Mouse (Mus musculus) natural killer cell, adult 2 months (primary cell): ENCODE results near the gene Paxx.
"Not testable (repeated sequence)": the region's sequence is repeated elsewhere in the genome, so short reads cannot be mapped to it uniquely, and the experiment has no call there.

Experiments used
- DNase-seq, 2 experiments: peaks; one replicate each; pipeline ENCODE4 v3.0.0; 2022; ENCODE audit warnings: low spot score in 2 of 2

The Paxx gene

DNA sequence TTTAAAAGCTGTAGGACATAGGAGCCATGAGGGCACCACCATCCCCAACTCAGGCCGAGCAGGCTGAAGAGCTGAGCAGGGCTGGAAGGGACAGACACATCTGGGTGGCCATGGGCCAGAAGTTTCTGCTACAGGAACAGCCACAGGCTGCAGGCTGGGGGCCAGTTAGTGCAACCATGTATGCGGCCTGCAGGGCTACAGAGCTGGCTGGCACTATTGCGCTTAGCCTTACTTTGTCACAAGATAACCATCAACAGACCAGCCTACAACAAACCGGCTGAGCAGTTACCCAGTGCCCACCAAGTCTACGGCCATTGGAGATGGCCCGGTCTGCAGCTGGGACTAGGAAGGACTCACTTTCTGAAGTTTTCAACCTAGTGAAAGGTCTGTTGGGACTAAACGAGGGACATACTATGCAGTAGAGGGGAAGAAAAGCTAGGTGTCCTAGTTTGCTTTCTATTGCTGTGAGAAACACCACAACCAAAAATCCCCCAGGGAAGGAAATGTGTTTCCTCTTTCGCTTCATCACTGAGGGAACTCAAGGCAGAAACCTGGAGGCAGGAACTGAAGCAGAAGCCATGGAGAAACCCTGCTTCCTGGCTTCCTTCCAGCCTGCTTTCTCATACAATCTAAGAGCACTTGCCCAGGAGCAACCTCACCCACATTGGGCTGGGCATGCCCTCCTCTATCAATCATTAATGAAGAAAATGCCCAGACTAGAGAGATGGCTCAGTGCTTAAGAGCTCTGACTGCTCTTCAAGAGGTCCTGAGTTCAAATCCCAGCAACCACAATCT lies 9.8 kb downstream of the Paxx start:
- no peak for DNase-seq

DNA sequence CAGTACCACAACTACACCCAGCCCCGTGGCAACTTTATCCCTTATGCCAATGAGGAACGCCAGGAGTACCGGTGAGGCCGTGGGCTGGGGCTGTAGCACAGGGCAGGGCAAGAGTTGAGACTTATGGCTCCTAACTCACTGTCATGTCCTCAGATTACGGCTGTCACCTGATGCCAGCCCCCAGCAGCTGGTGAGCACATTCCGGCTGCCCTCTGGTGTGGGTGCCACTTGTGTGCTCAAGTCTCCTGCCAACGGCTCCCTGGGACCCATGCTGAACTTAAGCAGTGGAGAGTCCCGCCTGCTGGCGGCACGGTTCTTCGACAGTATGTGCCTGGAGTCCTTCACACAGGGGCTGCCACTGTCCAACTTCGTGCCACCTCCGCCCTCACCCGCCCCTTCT lies 18.2 kb downstream of the Paxx start:
- DNase-seq: no peak

DNA sequence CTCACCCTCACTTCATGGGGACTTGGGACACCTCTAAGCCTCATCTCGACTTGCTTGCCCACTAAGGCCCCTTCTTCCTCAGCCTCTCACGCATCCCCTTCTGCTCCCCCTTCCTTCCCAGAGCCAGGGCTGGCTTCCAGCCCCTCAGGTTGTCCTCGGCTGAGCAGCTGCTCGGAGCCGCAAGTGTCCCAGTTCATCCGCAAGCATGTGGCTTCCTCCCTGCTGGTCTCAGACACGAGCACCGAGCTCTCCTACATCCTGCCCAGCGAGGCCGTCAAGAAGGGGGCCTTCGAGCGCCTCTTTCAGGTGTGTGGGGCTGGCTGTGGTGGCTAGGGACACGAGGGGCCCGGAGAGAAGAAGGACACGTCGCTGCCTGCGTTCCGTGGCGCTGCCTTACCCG lies 19.8 kb downstream of the Paxx start:
- DNase-seq: no peak

DNA sequence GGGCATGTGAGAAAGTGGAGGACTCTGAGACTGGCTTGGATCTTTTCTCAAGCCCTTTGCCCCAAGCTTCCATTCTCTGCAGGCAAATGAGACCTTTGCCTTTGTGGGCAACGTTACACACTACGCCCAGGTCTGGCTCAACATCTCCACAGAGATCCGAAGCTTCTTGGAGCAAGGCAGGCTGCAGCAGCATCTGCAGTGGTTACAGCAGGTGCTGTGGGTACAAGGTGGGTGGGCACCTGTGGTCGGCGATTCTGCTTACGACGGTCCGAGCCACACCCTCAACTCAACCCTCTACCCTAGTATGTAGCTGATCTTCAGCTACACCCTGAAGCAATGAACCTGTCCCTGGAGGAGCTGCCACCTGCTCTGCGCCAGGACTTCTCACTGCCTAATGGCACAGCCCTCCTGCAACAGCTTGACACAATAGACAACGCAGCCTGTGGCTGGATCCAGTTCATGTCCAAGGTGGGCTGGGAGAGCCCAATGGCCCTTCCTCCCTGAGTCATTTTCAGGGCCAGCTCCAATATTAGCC lies 24.5 kb downstream of the Paxx start:
- no peak for DNase-seq

DNA sequence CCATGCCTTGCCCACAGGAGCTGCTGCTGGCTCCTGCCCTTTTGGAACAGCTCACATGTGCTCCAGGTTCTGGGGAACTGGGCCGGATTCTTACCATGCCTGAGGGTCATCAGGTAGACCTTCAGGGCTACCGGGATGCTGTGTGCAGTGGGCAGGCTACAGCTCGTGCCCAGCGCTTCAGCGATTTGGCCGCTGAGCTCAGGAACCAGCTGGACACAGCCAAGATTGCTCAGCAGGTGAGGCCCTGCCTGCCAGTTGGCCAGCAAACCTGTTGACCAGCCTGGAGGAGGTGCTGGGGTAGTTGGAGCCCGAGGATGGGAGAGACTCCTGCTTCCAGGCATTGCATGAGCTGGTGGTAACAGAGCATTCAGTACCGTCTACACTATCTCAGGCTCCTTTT lies 26.6 kb downstream of the Paxx start:
- no peak for DNase-seq

DNA sequence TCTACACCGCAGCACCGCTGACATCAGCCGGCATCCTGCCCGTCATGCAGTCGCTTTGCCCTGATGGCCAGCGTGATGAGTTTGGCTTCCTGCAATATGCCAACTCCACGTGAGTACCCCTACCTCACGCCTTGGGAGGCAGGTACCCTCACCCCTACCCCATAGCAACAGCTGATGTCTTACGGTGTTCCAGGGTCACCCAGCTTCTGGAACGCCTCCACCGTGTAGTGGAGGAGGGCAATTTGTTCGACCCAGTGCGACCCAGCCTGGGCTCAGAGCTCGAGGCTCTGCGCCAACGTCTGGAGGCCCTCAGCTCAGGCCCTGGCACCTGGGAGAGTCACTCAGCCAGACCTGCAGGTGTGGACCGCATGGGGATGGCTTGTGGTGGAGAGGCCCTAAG lies 27.8 kb downstream of the Paxx start:
- DNase-seq: no peak

DNA sequence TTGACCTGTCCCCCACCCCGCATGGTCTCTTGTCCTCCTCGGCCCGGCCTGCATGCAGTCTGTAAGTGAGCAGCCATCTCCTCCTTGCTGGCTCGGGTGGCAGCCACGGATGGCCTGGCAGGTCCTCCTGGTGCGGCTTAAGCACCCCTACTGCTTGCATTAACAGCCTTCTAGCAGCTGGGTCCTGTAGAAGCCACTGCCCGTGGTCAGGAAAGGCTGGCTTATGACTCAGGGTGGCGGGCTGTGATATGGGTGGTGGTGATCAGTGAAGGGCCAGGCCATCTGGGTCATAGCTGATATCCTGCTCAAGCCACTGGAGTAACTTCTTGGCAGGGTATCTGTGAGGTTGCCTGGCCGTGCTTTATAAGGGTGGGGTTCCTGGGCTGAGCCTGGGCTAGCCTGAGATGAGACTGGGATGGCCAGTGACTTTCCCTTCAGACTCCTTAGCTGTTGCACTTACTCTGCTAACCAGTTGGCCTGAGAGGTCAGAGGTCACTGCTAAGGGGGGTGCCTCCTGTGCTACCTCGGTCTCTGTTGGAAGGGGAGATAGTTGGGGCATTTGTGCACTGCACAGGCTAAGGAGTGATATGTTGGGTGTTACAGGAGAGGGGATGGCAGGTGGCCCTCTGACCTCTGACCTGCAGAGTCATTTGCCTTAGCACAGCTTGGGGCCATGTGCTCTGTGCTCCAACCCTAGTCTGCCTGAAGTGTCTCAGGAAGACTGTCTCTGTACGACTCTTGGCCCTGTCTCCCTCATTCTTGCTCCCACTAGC lies 28.4 kb downstream of the Paxx start:
- no peak for DNase-seq

DNA sequence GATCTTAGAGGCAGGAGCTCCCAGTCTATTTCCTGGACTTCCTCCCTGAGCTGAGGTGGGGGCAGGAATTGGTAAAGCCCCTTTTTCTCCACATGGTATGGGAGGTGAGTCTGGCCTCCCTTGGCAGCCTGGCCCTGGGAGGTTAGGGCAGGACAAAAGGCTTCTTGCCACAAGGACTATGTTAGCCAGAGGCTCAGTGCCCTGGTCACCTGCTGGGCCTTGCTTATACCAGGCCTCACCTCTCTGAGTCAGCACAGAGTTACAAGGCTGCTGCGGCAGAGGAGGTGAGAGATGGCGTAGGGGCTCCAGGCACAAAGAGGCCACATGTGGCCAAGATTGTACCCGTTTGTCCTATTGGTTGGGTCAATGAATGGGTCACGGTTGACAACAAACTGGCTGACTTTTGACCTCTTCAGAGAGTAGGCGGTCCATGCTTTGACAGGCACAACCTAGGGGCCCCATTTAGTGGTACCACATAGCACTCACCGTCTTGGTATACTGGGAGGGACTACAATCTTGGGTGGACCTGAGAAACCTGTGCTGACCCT lies 29.5 kb downstream of the Paxx start:
- no peak for DNase-seq

DNA sequence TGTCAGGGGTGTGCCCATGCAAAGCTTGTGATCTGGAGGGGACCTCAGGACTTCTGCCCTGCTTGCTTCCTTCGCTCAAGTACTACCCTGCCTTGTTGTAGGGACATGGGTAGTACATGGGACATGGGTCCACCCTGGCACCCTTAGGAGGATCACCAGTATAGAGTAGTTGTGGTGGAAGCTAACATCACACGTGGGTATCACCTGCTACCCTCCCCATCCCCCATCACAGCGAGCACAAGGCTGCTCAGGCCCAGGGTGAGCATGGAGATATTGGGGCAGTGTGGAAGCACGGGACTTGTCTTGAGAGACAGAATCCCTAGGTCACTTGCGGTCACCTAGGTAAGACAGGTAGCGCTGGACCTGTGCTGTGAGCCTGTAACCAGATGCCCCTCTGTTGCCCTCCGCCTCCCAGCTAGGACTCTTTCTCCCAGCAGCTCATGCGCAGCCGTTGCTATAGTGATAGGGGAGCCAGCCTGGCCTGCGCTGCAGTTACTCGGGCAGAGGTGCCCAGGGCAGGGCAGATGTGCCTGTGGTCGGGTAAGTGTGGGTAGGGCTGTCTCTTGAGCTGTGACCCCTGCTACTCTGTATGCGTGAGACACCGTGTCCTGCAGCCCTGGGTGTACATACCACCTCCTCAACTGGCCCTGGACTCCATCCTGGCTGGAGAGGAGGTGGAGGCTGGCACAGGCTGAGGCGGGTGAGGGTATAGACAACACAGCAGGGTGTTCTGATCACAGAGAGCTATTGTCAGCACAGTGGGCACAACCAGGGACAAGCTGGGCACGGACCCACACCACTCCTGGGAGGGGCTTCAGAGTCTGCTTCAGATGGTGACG lies 30.3 kb downstream of the Paxx start:
- no peak for DNase-seq

DNA sequence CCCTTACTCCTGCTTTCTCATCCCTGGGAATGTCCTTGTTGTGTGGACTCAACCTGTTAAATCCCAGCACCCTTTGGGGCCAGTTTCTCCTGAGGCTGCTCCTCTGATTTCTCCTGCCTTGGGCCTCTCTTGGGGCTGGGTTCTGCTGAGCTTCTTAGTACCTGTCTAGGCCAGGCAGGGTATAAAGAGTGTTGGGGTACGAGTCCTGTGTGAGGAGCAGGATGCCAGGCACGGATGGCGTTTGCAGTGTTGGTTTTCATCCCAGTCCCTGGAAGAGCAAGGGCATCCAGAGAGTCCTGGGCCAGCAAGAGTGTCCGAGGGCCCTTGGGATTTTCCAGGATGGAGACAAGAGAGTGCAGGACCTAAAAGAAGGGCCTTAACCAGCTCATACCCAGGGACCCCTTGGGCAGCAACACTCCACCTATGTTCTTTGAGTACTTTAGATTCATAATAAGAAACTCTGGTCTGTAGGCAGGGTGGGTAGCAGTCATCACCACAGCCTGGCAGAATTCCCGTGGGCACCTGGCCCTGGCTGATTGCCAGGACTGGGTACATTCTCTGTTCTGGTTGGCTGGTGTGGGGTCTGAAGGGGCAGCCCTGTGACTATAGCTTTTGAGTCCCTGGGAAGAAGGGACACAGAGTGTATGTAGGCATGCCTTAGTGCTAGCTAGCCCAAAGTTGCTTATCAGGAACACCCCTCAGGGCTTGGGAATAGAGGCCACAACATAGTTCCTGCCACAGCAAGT lies 31.3 kb downstream of the Paxx start:
- no peak for DNase-seq

DNA sequence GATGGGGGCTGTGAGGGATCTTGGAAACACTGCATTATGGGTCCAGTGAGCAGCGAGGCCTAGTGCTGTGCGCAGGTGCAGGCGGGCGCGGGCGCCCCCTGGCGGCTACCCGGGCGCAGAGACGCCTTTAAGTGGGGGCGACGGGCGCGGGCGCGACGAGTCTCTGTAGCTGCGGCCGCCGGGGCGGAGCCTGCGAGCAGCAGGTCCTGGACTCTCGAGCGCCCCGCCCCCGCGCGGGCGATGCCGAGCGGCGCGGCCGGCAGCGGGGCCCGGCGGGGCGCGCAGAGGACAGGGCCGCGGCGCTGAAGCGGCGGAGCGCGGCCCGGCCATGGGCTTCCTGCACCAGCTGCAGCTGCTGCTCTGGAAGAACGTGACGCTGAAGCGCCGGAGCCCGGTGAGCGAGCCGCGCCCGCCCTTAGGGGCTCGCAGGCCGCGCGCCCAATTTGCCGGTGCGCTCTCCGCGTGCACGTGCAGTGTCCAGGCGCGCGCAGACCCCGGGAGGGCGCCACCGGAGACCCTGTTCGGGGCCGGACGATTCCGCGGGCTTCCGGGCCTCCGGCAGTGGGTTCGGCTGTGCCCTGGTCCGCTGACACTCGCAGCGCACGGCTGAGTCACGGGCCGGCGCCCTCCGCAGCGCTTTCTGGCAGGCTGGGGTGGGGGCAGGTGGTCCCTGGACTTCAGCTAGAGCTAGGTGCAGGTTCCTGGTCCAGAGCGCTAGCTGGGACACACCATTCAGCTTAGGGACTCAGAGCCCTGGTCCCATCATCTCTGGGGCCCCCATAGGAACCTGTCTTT lies 32.3 kb downstream of the Paxx start, which contains the start of gene Abca2:
TSS of gene Abca2 (plus strand) at position 262 of the 795 bp plus-strand sequence.
- peak; percentile 93 to 94 for DNase-seq

DNA sequence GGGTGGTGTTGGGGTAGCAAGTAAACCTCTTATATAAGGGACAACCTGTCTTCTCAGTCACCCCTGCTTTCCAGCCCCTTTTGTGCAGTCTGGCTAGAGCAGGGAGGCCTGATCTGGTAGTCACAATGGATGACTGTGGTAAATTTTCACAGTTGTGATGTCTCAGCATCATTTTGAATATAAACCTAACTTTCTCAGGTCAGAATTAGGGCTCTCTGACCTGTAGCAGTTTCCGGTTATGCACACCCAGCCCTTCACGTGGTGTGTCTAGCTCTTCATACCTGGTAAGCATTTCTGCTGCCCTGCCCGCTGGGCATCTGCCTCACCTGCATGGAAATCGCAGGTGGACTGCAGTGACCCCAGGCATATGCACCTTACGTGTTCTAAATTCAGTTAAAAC lies 33.6 kb downstream of the Paxx start:
- DNase-seq: no peak

DNA sequence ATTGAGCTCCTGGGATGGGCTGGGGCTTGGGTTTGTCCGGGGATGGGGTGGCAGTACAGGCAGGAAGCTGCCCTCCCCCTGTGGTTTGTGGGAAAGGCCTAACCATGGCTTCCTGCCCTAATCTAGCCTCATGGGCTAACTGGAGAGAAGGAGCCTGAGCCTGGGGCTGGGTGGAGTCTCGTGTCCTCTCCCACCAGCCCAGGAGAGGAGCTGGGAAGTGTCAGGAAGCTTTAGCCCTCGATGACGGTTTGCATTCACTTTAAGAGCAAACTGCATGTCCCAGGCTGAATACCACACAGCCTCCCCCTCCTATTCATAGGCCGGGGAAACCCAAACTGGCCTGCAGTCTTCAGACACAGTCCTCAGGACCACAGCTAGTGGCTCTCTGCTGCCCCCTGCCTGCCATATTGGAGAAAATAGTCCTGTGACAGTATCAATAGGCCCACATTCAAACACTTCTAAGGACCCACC lies 34.1 kb downstream of the Paxx start:
- peak; percentile 82 to 84 for DNase-seq

DNA sequence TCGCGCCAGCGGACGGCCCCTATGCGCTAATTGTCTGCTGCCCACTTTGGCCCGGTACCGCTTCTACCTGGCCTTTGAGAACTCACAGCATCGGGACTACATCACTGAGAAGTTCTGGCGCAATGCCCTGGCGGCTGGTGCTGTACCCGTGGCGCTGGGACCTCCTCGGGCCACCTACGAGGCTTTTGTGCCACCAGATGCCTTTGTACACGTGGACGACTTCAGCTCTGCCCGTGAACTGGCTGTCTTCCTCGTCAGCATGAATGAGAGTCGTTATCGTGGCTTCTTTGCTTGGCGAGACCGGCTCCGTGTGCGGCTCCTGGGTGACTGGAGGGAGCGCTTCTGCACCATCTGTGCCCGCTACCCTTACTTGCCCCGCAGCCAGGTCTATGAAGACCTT lies 35.4 kb downstream of the Paxx start:
- no peak for DNase-seq

DNA sequence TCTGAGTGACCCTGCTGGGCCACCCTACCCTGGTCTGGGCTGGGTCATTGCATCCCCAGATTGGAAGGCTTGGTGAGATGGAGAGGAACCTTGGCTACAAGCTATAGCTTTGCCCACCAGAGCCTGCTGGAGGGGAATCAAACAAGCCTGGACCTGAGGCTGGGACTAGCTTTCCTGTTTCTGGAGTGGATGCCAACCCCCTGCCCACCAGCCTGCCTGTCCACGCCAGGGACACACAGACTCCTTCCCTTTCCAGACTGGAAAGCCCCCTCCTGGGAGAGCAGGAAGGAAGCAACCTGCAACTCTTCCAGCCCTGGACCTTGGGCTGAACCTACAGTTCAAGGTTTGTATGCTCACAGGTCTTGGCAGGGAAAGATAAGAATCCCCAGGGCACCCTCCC lies 37.3 kb downstream of the Paxx start:
- DNase-seq: no peak

DNA sequence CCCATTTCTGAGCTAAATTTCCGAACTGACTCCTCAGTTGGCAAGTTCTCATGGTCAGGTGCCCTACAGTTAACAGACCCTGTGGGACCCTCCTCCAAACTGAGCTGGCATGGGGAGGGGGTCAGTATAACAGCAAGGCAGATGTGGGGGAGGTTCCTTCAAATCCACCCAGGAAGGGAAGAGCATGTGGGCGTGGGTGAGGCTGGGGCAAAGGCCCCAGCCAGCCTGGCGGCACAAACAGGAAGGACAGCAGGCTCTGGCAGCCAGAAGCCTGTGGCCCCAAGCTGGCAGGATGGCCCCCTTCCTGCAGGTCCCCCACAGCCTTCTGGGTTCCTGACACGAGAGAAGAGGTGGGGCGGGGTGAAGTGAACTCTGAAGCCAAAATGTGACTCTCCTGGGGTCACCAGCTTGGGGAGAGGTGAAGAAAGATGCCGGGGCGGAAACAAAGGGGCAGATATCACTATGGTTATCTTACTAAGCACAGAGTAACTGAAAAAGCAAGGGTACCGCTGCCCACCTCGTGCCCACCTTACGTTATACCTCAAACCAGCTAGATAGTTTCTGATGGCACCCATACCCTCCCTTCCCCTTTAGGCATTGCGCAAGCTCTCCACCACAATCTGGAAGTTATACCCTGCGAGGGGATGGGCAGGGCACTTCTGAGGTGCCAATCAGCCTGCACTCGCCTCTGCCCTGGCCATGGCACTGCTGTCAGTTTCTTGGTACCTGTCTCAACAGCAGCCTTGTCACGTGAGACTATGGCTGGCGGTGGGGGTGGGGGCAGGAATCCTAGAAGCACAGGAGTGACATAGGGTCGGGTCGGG lies 38.1 kb downstream of the Paxx start, which contains the start of gene Fut7:
TSS of gene Fut7 (plus strand) at position 681 of the 824 bp plus-strand sequence.
- DNase-seq: peak; percentile 50 to 57

DNA sequence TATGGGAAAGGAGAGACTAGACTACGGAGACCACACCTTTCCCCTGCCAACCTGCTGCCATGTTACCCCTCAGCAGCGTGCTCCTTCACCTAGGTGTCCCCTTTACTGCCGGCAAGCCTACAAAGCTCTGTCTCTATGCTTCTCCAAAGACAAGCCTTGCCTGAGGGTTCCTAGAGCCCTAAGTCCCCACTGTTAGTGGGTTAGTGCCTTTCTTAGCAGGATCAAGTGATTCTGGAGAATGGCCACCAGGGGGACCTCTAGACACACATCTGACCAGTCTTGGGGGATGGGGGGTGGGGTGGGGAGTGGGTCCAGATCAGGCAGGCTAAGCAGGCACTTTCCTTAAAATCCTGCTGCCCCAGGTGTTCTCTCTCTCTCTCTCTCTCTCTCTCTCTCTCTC lies 39.0 kb downstream of the Paxx start:
- DNase-seq: peak; percentile 50 to 59

DNA sequence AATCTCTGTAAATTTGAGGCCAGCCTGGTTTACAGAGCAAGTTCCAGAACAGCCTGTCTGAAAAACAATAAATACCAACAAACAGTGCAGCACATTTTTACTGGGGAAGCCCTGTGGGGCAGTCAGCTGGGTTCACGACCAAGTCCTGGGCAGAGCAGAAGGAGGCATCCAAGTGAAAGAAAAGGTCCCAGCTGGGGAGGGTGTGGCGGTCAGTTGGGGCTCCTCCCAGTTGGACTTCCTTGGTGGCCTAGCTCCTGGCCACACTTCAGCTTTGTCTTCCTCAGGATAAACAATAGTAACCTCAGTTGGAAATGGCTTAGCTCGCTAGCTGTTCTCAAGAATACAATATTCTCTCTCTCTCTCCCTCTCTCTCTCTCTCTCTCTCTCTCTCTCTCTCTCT lies 43.5 kb downstream of the Paxx start:
- DNase-seq: no peak

DNA sequence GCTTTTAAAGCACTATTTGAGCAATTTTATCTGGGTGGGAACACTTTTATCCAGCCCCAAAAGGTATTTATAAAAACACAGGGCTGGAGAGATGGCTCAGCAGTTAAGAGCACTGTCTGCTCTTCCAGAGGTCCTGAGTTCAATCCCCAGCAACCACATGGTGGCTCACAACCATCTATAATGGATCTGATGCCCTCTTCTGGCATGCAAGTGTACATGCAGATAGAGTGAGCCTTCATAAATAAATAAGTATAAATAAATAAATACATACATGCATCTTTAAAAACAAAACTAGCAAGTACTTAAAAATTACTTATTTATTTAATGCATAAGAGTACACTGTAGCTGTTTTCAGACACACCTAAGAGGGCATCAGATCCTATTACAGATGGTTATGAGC lies 47.5 kb downstream of the Paxx start:
- DNase-seq: not testable (repeated sequence)
